Mouse (Mus musculus) spleen, postnatal 36 days (tissue): Measurements from ENCODE around the gene Slc22a1.
"Not testable (repeated sequence)": the region's sequence is repeated elsewhere in the genome, so short reads cannot be mapped to it uniquely, and the experiment has no call there.

Source experiments
- DNase-seq, 2 experiments: peaks; one replicate each; pipeline ENCODE4 v3.0.0; 2022; ENCODE audit warnings: low spot score in 2 of 2, mixed read lengths in 1 of 2

Slc22a1 gene

GRCm38 (mm10) chr17:12684928-12685624 lies 9.4 kb upstream of the Slc22a1 start:
- no peak for DNase-seq

GRCm38 (mm10) chr17:12684412-12684811 lies 8.8 kb upstream of the Slc22a1 start:
- no peak for DNase-seq

GRCm38 (mm10) chr17:12683582-12683981 lies 8.0 kb upstream of the Slc22a1 start:
- no peak for DNase-seq

- DNase-seq = no peak
These were observed 2.6 kb upstream of the Slc22a1 start for GRCm38 (mm10) chr17:12678261-12678660.

GRCm38 (mm10) chr17:12677139-12677538 lies 1.5 kb upstream of the Slc22a1 start:
- DNase-seq = no peak

GRCm38 (mm10) chr17:12674980-12675379 lies 649 bp downstream of the Slc22a1 start:
- DNase-seq = not testable (repeated sequence)

- DNase-seq = no peak
These were observed 1.8 kb downstream of the Slc22a1 start for GRCm38 (mm10) chr17:12673871-12674270.

GRCm38 (mm10) chr17:12672285-12672790 lies 3.3 kb downstream of the Slc22a1 start:
- DNase-seq = no peak

GRCm38 (mm10) chr17:12671029-12671605 lies 4.5 kb downstream of the Slc22a1 start:
- no peak for DNase-seq

- DNase-seq = no peak
These were observed 6.3 kb downstream of the Slc22a1 start for GRCm38 (mm10) chr17:12669363-12669679.

GRCm38 (mm10) chr17:12668478-12669362 lies 6.9 kb downstream of the Slc22a1 start:
- no peak for DNase-seq

- DNase-seq = no peak
These were observed 11.5 kb downstream of the Slc22a1 start for GRCm38 (mm10) chr17:12664156-12664555.

GRCm38 (mm10) chr17:12660572-12661260 lies 14.9 kb downstream of the Slc22a1 start:
- no peak for DNase-seq

GRCm38 (mm10) chr17:12659233-12659632 lies 16.4 kb downstream of the Slc22a1 start:
- DNase-seq = no peak

- no peak for DNase-seq
These were observed 16.8 kb downstream of the Slc22a1 start for GRCm38 (mm10) chr17:12658784-12659183.

- peak; percentile 10 to 11 for DNase-seq
These were observed 19.8 kb downstream of the Slc22a1 start for GRCm38 (mm10) chr17:12655826-12656225.

GRCm38 (mm10) chr17:12654061-12654460 lies 21.6 kb downstream of the Slc22a1 start:
- DNase-seq = no peak

GRCm38 (mm10) chr17:12652604-12653003 lies 23.0 kb downstream of the Slc22a1 start:
- no peak for DNase-seq

GRCm38 (mm10) chr17:12645461-12645860 lies 30.2 kb downstream of the Slc22a1 start:
- DNase-seq = no peak

- DNase-seq = no peak
These were observed 34.5 kb downstream of the Slc22a1 start for GRCm38 (mm10) chr17:12641087-12641486.

- DNase-seq = no peak
These were observed 36.0 kb downstream of the Slc22a1 start for GRCm38 (mm10) chr17:12639585-12639984.

GRCm38 (mm10) chr17:12634814-12635213 lies 40.8 kb downstream of the Slc22a1 start:
- no peak for DNase-seq
